Mouse (Mus musculus): ENCODE measurements around the gene Hoxa5. TPM values are rescaled to one million over a fixed set of nuclear protein-coding genes. Genes with fewer than 3 reads are reported as not detected.

Gene Hoxa5
- total and polyA plus RNA-seq, 3 experiments, result 0.83 to 4.1 (median 1.5) TPM

DNA sequence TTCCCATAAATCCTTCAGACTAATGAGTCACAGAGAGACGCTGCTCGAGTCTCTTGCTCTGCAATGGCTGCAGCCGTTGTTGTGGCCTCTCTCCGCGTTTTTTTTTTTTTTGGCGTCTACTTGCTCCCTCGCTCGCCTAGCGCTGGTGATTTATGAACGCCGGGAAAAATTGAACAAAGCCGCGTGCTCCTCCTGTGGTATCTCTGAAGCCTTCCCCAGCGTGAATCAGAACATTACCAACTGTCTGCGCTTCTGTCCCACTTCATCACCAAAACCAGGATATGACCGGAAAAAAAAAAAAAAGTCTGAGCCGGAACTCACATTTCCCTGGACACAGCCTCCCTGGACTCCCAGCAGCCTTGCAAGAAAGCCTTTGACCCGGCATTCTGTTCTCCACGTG is 19.2 kb downstream of the Hoxa5 start:
- Histone ChIP-seq H3K4me1 (ENCODE audit: control insufficient read depth in 1 of 2, insufficient read depth in 2 of 2) (no peaks in the 10 kb centered on the region), H3K9me3 (replicated peaks; ENCODE audit: low read length) (no peaks in the 10 kb centered on the region), H3K27ac (ENCODE audit: insufficient read depth, low read depth) (no peak overlapping the region), H3K27me3 (replicated peaks) (no peaks in the 10 kb centered on the region), H3K36me3 (replicated peaks in 1 of 2; ENCODE audit: control insufficient read depth in 1 of 2, insufficient read depth in 1 of 2, low read length in 1 of 2) (peaks cover 0 to 2% of the 10 kb centered on the region in 2 experiments), H3K4me2 (ENCODE audit: insufficient read depth, low read depth, poor library complexity, severe bottlenecking) (no peak overlapping the region), H3K9ac (ENCODE audit: insufficient read depth, low read depth) (no peak overlapping the region), H3K79me2 (replicated peaks; ENCODE audit: control insufficient read depth, extremely low read depth, insufficient read depth, poor library complexity, severe bottlenecking) (no peaks in the 10 kb centered on the region), H3K4me3 (replicated peaks in 1 of 3; ENCODE audit: low read depth in 2 of 3, low read length in 2 of 3, poor library complexity in 1 of 3) (no peak overlapping the region)
- TF ChIP-seq POLR2A (IDR thresholded peaks at IDR 0.05; ENCODE audit: low read depth, low read length) (no peak), ZNF384 (IDR thresholded peaks at IDR 0.05; ENCODE audit: low read depth, low read length) (no peak), MAFK (IDR thresholded peaks at IDR 0.05; ENCODE audit: insufficient replicate concordance, low read length) (no peak), CTCF (conservative IDR thresholded peaks at IDR 0.05 in 1 of 2, IDR thresholded peaks at IDR 0.05 in 1 of 2; ENCODE audit: low read depth in 2 of 2, low read length in 2 of 2) (no peak), KAT2A (IDR thresholded peaks at IDR 0.05; ENCODE audit: insufficient replicate concordance, low read length) (no peak), PAX5 (IDR thresholded peaks at IDR 0.05; ENCODE audit: low read length) (no peak), USF2 (conservative IDR thresholded peaks at IDR 0.05; ENCODE audit: low read depth, low read length) (no peak), NRF1 (IDR thresholded peaks at IDR 0.05; ENCODE audit: low read depth, low read length) (no peak), ELF1 (IDR thresholded peaks at IDR 0.05; ENCODE audit: low read depth, low read length) (no peak), GABPA (IDR thresholded peaks at IDR 0.05; ENCODE audit: insufficient replicate concordance, low read depth, low read length) (no peak), RCOR1 (conservative IDR thresholded peaks at IDR 0.05; ENCODE audit: low read depth, low read length) (no peak), SIN3A (IDR thresholded peaks at IDR 0.05; ENCODE audit: low read length) (no peak), RAD21 (IDR thresholded peaks at IDR 0.05; ENCODE audit: low read depth, low read length) (no peak), SMC3 (IDR thresholded peaks at IDR 0.05; ENCODE audit: low read depth, low read length) (no peak), CHD1 (IDR thresholded peaks at IDR 0.05; ENCODE audit: low read depth, low read length) (no peak), BHLHE40 (IDR thresholded peaks at IDR 0.05; ENCODE audit: low read depth, low read length) (no peak), ZKSCAN1 (IDR thresholded peaks at IDR 0.05; ENCODE audit: borderline replicate concordance, low read depth, low read length) (no peak), ZMIZ1 (IDR thresholded peaks at IDR 0.05; ENCODE audit: low read depth, low read length) (no peak), MXI1 (IDR thresholded peaks at IDR 0.05; ENCODE audit: low read depth, low read length) (no peak)
- DNase-seq (ENCODE audit: extremely low read depth), result no peak
- dilution Hi-C loops (cut with MboI; ENCODE audit: extremely low pct_ligation_motif_present, extremely low pct_unique_long_range_greater_than_20kb, low sequenced_read_pairs) (no loop called here), in situ Hi-C loops (cut with MboI; ENCODE audit: low pct_ligation_motif_present, low pct_unique_long_range_greater_than_20kb, low sequenced_read_pairs) (no loop called here)

DNA sequence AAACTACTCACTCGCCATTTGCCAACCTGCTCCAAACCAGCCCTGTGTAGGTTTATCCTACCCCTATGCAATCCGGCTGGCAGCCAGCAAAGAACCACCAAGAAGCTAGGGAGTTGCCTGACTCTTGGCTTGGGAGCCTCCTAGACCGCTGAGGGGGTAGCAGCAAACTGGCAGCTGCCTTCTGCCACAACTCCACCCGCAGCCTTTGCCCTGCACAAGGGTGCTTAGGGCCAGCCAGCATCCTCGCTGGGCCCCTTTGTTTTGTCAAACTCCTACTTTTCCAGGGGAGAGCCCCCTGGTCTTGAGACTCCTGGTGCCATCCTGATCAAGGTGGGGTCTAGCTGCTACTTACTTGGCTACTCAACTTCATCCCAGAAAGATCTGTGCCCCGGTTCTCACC is 19.7 kb downstream of the Hoxa5 start:
- dilution Hi-C loops (cut with MboI; ENCODE audit: extremely low pct_ligation_motif_present, extremely low pct_unique_long_range_greater_than_20kb, low sequenced_read_pairs) (no loop called here), in situ Hi-C loops (cut with MboI; ENCODE audit: low pct_ligation_motif_present, low pct_unique_long_range_greater_than_20kb, low sequenced_read_pairs) (no loop called here)
- TF ChIP-seq ELF1 (IDR thresholded peaks at IDR 0.05; ENCODE audit: low read depth, low read length), result no peak
- TF ChIP-seq ZNF384 (IDR thresholded peaks at IDR 0.05; ENCODE audit: low read depth, low read length), result no peak
- Histone ChIP-seq H3K4me3 (replicated peaks in 1 of 3; ENCODE audit: low read depth in 2 of 3, low read length in 2 of 3, poor library complexity in 1 of 3) (no peak overlapping the region), H3K79me2 (replicated peaks; ENCODE audit: control insufficient read depth, extremely low read depth, insufficient read depth, poor library complexity, severe bottlenecking) (no peaks in the 10 kb centered on the region), H3K9me3 (replicated peaks; ENCODE audit: low read length) (no peaks in the 10 kb centered on the region), H3K27ac (ENCODE audit: insufficient read depth, low read depth) (no peak overlapping the region), H3K36me3 (replicated peaks in 1 of 2; ENCODE audit: control insufficient read depth in 1 of 2, insufficient read depth in 1 of 2, low read length in 1 of 2) (no peaks in the 10 kb centered on the region), H3K4me2 (ENCODE audit: insufficient read depth, low read depth, poor library complexity, severe bottlenecking) (no peak overlapping the region), H3K27me3 (replicated peaks) (no peaks in the 10 kb centered on the region), H3K4me1 (ENCODE audit: control insufficient read depth in 1 of 2, insufficient read depth in 2 of 2) (no peaks in the 10 kb centered on the region), H3K9ac (ENCODE audit: insufficient read depth, low read depth) (no peak overlapping the region)
- DNase-seq (ENCODE audit: extremely low read depth), result no peak
